Mouse (Mus musculus) left cerebral cortex, postnatal 25 days (tissue): Measurements from ENCODE around the gene Tjp2. TPM values are rescaled to one million over a fixed set of nuclear protein-coding genes. Genes with fewer than 3 reads are reported as not detected.
"Not testable (repeated sequence)": the region's sequence is repeated elsewhere in the genome, so short reads cannot be mapped to it uniquely, and the experiment has no call there.

Experiments used
- DNase-seq, 2 experiments: peaks; one replicate each; pipeline ENCODE4 v3.0.0; 2022; ENCODE audit warnings: low spot score in 2 of 2, mixed read lengths in 1 of 2
- intact Hi-C: fragments of 180-260 bp; cut with DNase I; formaldehyde crosslinking; loops from one replicate; pipeline ENCODE4 v1.15.1; 2025
- total RNA-seq, 2 experiments: library from RNA; stranded (reverse); gene quantifications; 2 replicates each; pipeline ENCODE4 v1.2.3; 2021

Tjp2 gene
- total RNA-seq, 2 experiments from 2014 or later = 16.6 to 18.5 TPM

- DNase-seq, intact Hi-C loops: not testable (repeated sequence)
These were observed 132.8 kb downstream of the Tjp2 start for GRCm38 (mm10) chr19:24092060-24092459.

- intact Hi-C loops = no loop called here
- no peak for DNase-seq
These were observed 134.5 kb downstream of the Tjp2 start for GRCm38 (mm10) chr19:24090366-24090765.

- DNase-seq = peak in 1 of 2 experiments; percentile 44
- intact Hi-C loops = no loop called here
These were observed 139.5 kb downstream of the Tjp2 start for GRCm38 (mm10) chr19:24085306-24085705.

- peak in 1 of 2 experiments; percentile 56 for DNase-seq
- intact Hi-C loops = no loop called here
These were observed 144.3 kb downstream of the Tjp2 start for GRCm38 (mm10) chr19:24080417-24081080.

GRCm38 (mm10) chr19:24077658-24078057, 147.2 kb downstream of the Tjp2 start:
- intact Hi-C loops = no loop called here
- DNase-seq = no peak

- intact Hi-C loops = no loop called here
- DNase-seq = no peak
These were observed 148.3 kb downstream of the Tjp2 start for GRCm38 (mm10) chr19:24076536-24076935.

GRCm38 (mm10) chr19:24075927-24076326, 148.9 kb downstream of the Tjp2 start:
- DNase-seq = peak in 1 of 2 experiments; percentile 49
- intact Hi-C loops = no loop called here

GRCm38 (mm10) chr19:24073155-24073554, 151.7 kb downstream of the Tjp2 start:
- no peak for DNase-seq
- intact Hi-C loops = no loop called here

GRCm38 (mm10) chr19:24064348-24064895, 160.4 kb downstream of the Tjp2 start:
- intact Hi-C loops = no loop called here

GRCm38 (mm10) chr19:24063585-24063984, 161.2 kb downstream of the Tjp2 start:
- no peak for DNase-seq
- intact Hi-C loops = no loop called here

More at GRCm38 (mm10) chr19:24064348-24064895, 160.4 kb downstream of the Tjp2 start:
- no peak for DNase-seq

GRCm38 (mm10) chr19:24058851-24059250, 166.0 kb downstream of the Tjp2 start:
- no peak for DNase-seq
- intact Hi-C loops = loop anchor here (5.0 kb wide), 1 partner anchor 77 kb away; no protein-coding TSS in a partner anchor

- no peak for DNase-seq
- intact Hi-C loops = loop anchor here (5.0 kb wide), 1 partner anchor 76 kb away; no protein-coding TSS in a partner anchor
These were observed 166.8 kb downstream of the Tjp2 start for GRCm38 (mm10) chr19:24058021-24058420.

- intact Hi-C loops = loop anchor here (5.0 kb wide), 1 partner anchor 75 kb away; no protein-coding TSS in a partner anchor
- no peak for DNase-seq
These were observed 167.9 kb downstream of the Tjp2 start for GRCm38 (mm10) chr19:24056880-24057279.

- peak in 1 of 2 experiments; percentile 74 for DNase-seq
- intact Hi-C loops = loop anchor here (5.0 kb wide), 1 partner anchor 73 kb away; no protein-coding TSS in a partner anchor
These were observed 169.9 kb downstream of the Tjp2 start for GRCm38 (mm10) chr19:24054904-24055303.

GRCm38 (mm10) chr19:24054265-24054664, 170.6 kb downstream of the Tjp2 start:
- intact Hi-C loops = no loop called here
- no peak for DNase-seq

GRCm38 (mm10) chr19:24050514-24050913, 174.3 kb downstream of the Tjp2 start:
- intact Hi-C loops = no loop called here
- DNase-seq = no peak

- no peak for DNase-seq
- intact Hi-C loops = no loop called here
These were observed 175.5 kb downstream of the Tjp2 start for GRCm38 (mm10) chr19:24049329-24049728.

- DNase-seq = no peak
- intact Hi-C loops = no loop called here
These were observed 178.3 kb downstream of the Tjp2 start for GRCm38 (mm10) chr19:24046395-24046993.
